Mouse (Mus musculus): ENCODE results near the gene Bik. TPM values are rescaled to one million over a fixed set of nuclear protein-coding genes. Genes with fewer than 3 reads are reported as not detected.

The Bik gene
- total and polyA plus RNA-seq, 3 experiments, result 7.6 to 10.2 TPM; not detected in 1

- peak overlapping the region; percentile 45 for H3K27ac ChIP-seq (ENCODE audit: control insufficient read depth, low read depth, low read length)
- TF ChIP-seq CHD1 (IDR thresholded peaks at IDR 0.05; ENCODE audit: low read depth, low read length), result no peak
- no peak for TF ChIP-seq ZNF384 (IDR thresholded peaks at IDR 0.05; ENCODE audit: low read depth, low read length)
- no peak for TF ChIP-seq TBP (IDR thresholded peaks at IDR 0.05; ENCODE audit: low read depth, low read length)
- TF ChIP-seq POLR2AphosphoS5 (IDR thresholded peaks at IDR 0.05; ENCODE audit: borderline replicate concordance, low read depth, low read length), result no peak
- no peak for TF ChIP-seq HCFC1 (IDR thresholded peaks at IDR 0.05; ENCODE audit: low read depth, low read length)
- TF ChIP-seq TAL1 (IDR thresholded peaks at IDR 0.05; ENCODE audit: low read length), result peak; percentile 58
- no peak for TF ChIP-seq SMC3 (IDR thresholded peaks at IDR 0.05; ENCODE audit: low read depth, low read length)
- TF ChIP-seq E2F4 (IDR thresholded peaks at IDR 0.05; ENCODE audit: borderline replicate concordance, low read depth, low read length), result no peak
- TF ChIP-seq MAFK (IDR thresholded peaks at IDR 0.05; ENCODE audit: borderline replicate concordance, low read depth, low read length), result peak; percentile 57; the same call in 1 of the 2 replicates
- no peak for TF ChIP-seq NELFE (IDR thresholded peaks at IDR 0.05; ENCODE audit: low read depth, low read length)
- TF ChIP-seq RAD21 (IDR thresholded peaks at IDR 0.05; ENCODE audit: low read depth, low read length), result no peak
- no peak for TF ChIP-seq POLR2A (IDR thresholded peaks at IDR 0.05; ENCODE audit: control insufficient read depth in 1 of 2, insufficient read depth in 1 of 2, low read depth in 1 of 2, low read length in 2 of 2, poor library complexity in 1 of 2)
- TF ChIP-seq EP300 (IDR thresholded peaks at IDR 0.05; ENCODE audit: low read depth in 1 of 2, low read length in 2 of 2), result peak; percentile 34 to 73; a peak in 2 of 4 replicates
- peak; percentile 72 for TF ChIP-seq TCF12 (IDR thresholded peaks at IDR 0.05; ENCODE audit: low read depth, low read length)
- TF ChIP-seq GATA1 (IDR thresholded peaks at IDR 0.05; ENCODE audit: low read depth, low read length), result 0 out of 2 replicates have a peak, but pooled peaks have one; percentile 18
- no peak for TF ChIP-seq RCOR1 (IDR thresholded peaks at IDR 0.05; ENCODE audit: low read depth, low read length)
- TF ChIP-seq ZMIZ1 (IDR thresholded peaks at IDR 0.05; ENCODE audit: low read depth, low read length), result no peak
- no peak for TF ChIP-seq KAT2A (conservative IDR thresholded peaks at IDR 0.05; ENCODE audit: low read depth, low read length)
- peak; percentile 80 for TF ChIP-seq GABPA (IDR thresholded peaks at IDR 0.05; ENCODE audit: low read depth, low read length)
- no peak for TF ChIP-seq ZKSCAN1 (IDR thresholded peaks at IDR 0.05; ENCODE audit: low read depth, low read length)
- TF ChIP-seq USF1 (IDR thresholded peaks at IDR 0.05; ENCODE audit: low read depth, low read length), result no peak
- TF ChIP-seq SIN3A (IDR thresholded peaks at IDR 0.05; ENCODE audit: low read length), result no peak
- no peak for TF ChIP-seq BHLHE40 (IDR thresholded peaks at IDR 0.05; ENCODE audit: borderline replicate concordance, low read depth, low read length)
- TF ChIP-seq CHD2 (IDR thresholded peaks at IDR 0.05; ENCODE audit: low read length), result no peak
- TF ChIP-seq ETS1 (IDR thresholded peaks at IDR 0.05; ENCODE audit: low read depth, low read length), result peak; percentile 70
- TF ChIP-seq MAZ (IDR thresholded peaks at IDR 0.05; ENCODE audit: low read depth, low read length), result 0 out of 2 replicates have a peak, but pooled peaks have one; percentile 33
- TF ChIP-seq MYB (IDR thresholded peaks at IDR 0.05; ENCODE audit: low read depth, low read length), result no peak
- TF ChIP-seq CTCF (IDR thresholded peaks at IDR 0.05 in 2 of 3, conservative IDR thresholded peaks at IDR 0.05 in 1 of 3; ENCODE audit: control insufficient read depth in 1 of 3, insufficient read depth in 1 of 3, low read depth in 2 of 3, low read length in 3 of 3, poor library complexity in 1 of 3, severe bottlenecking in 1 of 3), result no peak
- no peak for TF ChIP-seq UBTF (IDR thresholded peaks at IDR 0.05; ENCODE audit: borderline replicate concordance, insufficient read depth, low read depth, low read length)
- no peak for TF ChIP-seq MAX (IDR thresholded peaks at IDR 0.05; ENCODE audit: low read length)
- no peak for TF ChIP-seq ELF1 (IDR thresholded peaks at IDR 0.05; ENCODE audit: low read depth, low read length)
- TF ChIP-seq USF2 (IDR thresholded peaks at IDR 0.05; ENCODE audit: borderline replicate concordance in 1 of 2, insufficient read depth in 1 of 2, low read depth in 1 of 2, low read length in 2 of 2), result no peak
- TF ChIP-seq JUND (IDR thresholded peaks at IDR 0.05; ENCODE audit: low read depth, low read length), result no peak
- TF ChIP-seq NRF1 (IDR thresholded peaks at IDR 0.05; ENCODE audit: insufficient read depth, low read depth, low read length, poor library complexity, severe bottlenecking), result no peak
- TF ChIP-seq POLR2AphosphoS2 (IDR thresholded peaks at IDR 0.05; ENCODE audit: low read length), result no peak
- no peak; the same call in 1 of the 2 replicates for TF ChIP-seq MXI1 (IDR thresholded peaks at IDR 0.05; ENCODE audit: low read depth, low read length)
- TF ChIP-seq MEF2A (IDR thresholded peaks at IDR 0.05; ENCODE audit: extremely low read depth, insufficient replicate concordance, low read depth, low read length, poor library complexity, severe bottlenecking), result 0 out of 2 replicates have a peak, but pooled peaks have one; percentile 10
- TF ChIP-seq MYC (IDR thresholded peaks at IDR 0.05; ENCODE audit: low read depth, low read length), result no peak
These were observed 31.5 kb upstream of the Bik start for GRCm38 (mm10) chr15:83495195-83495594.

More at GRCm38 (mm10) chr15:83495195-83495594, 31.5 kb upstream of the Bik start:
- H3K79me2 ChIP-seq (ENCODE audit: control insufficient read depth, insufficient read depth, low read length, poor library complexity), result no peaks in the 10 kb centered on the region
- no peak overlapping the region for H3K4me3 ChIP-seq (ENCODE audit: control insufficient read depth in 1 of 2, insufficient read depth in 1 of 2, low read depth in 2 of 2, low read length in 2 of 2)
- no peak overlapping the region; the same call in 1 of the 2 replicates for H3K9ac ChIP-seq (ENCODE audit: control insufficient read depth, low read depth, low read length, poor library complexity, severe bottlenecking)
- peaks cover 19 to 40% of the 10 kb centered on the region in 2 experiments for H3K4me1 ChIP-seq (ENCODE audit: control insufficient read depth in 1 of 2, insufficient read depth in 2 of 2, low read length in 2 of 2)
- H3K9me3 ChIP-seq (replicated peaks; ENCODE audit: insufficient read depth, low read length), result no peaks in the 10 kb centered on the region
- peaks cover 0 to 25% of the 10 kb centered on the region in 2 experiments; a peak in 2 of 4 replicates for H3K36me3 ChIP-seq (ENCODE audit: control insufficient read depth in 1 of 2, insufficient read depth in 2 of 2, low read length in 2 of 2)
- peak; percentile 74 for DNase-seq (ENCODE audit: low read depth, low spot score)
- H3K27me3 ChIP-seq (ENCODE audit: control insufficient read depth in 1 of 2, insufficient read depth in 2 of 2, low read length in 2 of 2), result no peaks in the 10 kb centered on the region
